Mouse (Mus musculus) heart, adult 9 months (tissue): Measurements from ENCODE around the gene Degs1.
A peak's percentile ranks its signal among the peaks of the same experiment; 100 is the strongest.

Experiments
- DNase-seq, 2 experiments: peaks; one replicate each; pipeline ENCODE4 v3.0.0; 2022; ENCODE audit warnings: low spot score in 2 of 2

Gene Degs1

DNA sequence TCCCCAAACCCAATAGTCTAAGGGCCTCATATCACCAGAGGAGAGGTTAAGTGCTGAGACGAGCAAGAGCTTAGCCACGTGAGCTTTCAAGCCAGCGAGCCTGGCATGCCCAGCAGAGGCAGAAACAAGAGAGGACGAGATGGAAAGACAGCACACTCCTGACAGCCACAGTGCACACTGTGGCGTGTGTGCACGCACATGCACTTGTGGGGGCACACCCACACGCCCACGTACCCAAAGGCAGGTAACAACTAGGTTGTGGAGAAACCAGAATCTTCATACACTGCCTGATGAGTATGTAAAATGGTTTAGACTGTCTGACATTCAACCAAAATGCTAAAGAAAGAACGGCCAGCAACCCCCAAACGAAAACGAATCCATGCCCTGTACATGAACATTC is 2.0 kb downstream of the Degs1 start:
- DNase-seq = no peak

DNA sequence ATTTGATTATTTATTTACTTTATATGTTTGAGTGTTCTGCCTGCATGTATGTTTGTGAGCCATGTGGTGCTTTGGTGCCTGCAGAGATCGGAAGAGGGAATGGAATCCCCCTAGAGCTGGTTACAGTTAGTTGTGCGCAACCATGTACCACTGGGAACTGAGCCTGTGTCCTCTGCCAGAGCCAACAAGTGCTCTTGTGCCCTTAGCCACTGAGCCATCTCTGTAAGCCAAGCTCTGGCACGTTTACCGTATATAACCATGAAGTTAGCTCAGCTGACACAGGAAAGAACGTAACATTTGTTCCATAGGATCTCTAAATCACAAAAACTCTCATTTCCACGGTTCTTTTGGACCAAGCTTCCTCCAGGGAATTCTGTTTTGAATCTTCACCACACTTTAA is 2.6 kb downstream of the Degs1 start:
- DNase-seq = peak in 1 of 2 experiments; percentile 7

DNA sequence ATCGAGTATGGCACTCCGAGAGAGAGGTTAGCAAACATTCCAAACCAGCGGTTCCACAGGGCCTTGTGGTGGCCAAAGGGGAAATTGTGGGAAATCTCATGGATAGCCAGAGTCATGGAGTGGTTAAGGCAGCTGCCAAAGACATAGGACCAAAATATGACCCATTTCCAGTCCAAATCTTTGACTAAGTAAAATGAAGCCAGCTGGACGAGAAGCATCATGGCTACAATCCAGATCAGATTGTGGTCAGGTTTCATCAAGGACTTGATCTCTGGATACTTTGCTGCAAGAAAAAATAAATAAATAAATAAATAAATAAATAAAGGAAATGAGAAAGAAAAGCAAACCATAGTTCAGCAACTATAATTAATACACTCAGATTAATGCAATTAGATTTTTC is 3.2 kb downstream of the Degs1 start:
- DNase-seq = no peak

DNA sequence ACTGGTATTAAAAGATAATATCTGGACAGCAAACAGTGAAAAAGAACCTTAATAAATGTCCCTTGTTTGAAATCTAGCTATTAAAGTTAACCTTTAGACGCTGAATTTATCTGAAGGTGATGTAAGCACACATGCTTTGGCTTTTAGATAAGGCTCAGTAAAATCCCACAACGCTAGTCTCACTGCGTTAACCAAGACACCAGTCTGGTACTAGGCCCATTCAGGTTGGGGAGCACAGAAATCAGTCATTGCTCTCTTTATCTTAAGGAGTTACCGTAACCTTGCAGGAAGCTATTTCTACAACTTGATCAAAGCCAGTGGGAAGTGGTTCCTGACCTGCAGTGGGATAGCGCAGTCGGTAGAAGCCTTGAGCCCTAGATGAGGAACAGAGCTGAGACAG is 7.5 kb downstream of the Degs1 start:
- DNase-seq = no peak

DNA sequence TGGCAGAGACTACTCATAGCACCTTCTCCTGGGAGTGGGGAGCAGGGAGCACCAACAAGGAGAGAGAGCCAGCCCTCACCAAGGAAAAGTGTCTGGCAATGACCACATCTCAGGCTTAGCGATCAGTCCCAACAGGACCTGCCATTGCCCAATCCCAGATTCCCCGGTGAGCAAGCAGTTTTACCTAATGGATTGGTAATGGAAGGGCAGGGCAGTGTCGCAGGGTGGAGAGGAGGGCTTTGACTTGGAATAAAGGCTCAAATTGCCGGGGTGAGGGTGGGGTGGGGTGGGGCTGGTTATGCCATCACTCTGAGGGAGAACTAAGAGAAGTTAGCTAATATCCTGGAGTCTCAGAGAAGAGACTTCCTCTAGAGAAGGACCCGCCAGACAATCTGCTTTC is 11.0 kb downstream of the Degs1 start:
- DNase-seq = no peak

DNA sequence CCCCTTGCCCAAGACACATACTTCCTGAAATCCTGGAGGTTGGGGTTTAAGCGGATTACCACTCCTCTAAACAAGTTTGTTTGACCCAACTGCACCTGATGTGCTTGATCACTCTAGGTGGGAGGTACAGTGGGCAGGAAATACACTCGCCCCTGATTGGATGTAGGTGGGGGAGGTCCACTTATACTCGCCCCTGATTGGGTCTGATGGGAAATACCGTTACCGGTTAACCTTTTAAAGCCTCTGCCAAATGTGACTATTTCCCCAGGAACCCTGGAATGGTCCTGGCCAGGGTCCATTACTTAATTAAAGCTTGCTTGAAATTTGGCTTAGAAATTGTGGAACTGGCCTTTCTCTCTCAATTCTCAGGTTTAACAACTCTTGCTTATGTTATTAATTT is 11.5 kb downstream of the Degs1 start:
- DNase-seq = no peak

DNA sequence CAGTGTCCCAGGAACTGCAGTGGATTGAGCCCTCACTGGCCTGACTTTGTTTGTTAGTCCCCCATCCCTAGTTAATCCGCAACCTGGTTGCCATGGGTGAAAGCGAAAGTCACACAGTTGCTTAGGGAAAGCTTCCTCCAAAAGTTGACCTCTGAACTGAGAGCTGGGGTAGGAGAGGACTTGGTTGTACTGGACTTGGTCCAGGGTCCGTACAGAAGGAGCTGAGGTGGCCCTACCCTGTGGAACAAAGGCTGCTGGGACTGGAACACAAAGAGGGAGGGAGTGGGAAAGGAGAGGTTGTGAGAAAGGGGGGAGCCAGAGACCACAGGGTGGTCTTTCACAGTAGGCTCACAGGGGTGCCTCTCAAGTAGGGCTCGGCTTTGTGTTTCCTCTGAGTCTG is 14.3 kb downstream of the Degs1 start:
- no peak for DNase-seq

DNA sequence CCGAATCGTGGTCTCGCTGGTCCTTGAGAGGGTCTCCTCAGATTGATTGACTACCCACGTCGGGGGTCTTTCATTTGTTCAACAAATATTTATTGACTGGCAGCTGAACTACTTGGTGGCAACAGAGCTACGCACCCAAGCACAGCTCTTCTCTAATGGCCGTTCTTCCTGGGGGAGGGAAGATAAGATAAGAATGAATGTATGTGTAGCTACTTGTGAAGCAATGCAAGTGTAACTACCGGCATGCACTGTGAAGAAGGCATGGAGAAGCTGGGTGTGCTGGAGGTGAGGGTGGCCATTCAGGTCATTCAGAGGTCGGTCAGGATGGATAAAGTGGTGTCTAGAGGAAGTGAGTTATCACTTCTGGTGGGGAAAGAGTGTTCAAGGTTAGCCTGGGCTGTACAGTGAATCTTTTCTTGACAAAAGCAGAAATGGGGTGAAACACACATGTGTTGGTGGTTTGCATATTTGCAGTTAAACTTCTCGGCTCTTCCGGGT is 16.5 kb downstream of the Degs1 start:
- DNase-seq = no peak

DNA sequence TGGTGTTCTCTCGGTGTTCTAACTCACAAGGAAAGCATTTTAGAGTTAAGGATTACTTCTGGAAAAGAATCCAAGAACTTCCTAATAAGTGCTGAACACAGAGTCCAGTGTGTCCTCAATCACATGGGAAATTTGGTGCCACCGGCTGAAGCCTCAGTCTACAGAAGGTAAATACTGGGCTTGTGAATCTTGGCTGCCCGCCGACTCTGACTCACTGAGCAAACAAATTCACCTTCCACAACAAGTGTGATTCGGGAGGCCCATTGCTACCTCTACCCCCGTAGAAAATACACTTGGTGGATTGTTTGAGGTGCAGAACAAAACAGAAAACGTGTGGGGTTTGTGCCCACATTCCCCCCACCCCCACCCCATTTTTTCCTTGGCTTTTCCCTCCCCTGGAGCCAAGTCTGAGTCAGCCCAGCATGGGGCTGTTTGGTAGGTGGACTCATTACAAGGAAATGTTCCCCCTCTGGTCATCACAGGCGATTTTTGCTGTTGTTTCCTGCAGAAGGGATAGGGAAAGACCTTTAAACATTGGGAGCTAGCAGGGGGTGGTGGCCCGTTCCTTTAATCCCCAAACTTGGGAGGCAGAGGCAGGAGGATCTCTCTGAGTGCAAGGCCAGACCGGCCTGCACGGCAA is 26.4 kb downstream of the Degs1 start:
- peak in 1 of 2 experiments; percentile 11 for DNase-seq

DNA sequence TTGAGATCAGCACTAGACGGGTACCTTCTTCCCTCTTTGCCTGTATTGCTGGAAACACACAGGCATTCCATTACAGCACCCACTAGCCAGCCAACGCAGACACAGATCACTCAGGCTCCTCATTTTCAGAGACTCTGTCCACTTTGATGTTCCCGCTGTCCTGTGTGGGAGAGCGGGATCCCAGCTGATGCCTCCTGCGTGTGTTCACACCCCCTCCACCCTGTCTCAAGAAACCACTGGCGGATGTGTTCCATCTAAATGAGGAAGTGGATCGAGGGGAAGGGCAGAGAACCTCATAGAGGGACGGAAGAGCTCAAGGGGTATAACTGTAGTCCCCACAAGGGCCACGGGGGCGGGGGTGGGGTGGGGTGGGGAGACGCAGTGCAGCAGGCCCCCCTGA is 27.6 kb downstream of the Degs1 start:
- DNase-seq = peak; percentile 5 to 20

DNA sequence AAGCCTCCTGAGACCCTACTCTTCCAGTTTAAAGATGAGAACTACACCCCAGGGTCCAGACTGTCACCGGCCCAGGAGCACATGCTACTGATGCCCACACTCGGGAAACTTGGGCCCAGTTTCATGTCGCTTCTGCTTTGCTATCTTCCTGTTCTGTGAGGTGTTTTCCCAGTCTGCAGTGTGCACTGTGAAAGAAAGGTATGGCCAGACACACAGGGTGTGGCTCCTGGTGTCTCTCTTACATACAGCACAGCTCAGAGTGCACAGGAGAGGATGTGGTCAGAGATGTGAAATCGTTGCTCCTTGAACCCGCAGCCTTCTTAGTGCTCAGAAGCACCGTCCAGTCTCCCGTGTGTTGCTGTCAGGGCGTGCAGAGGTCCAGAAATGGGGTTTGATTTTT is 28.0 kb downstream of the Degs1 start:
- no peak for DNase-seq

DNA sequence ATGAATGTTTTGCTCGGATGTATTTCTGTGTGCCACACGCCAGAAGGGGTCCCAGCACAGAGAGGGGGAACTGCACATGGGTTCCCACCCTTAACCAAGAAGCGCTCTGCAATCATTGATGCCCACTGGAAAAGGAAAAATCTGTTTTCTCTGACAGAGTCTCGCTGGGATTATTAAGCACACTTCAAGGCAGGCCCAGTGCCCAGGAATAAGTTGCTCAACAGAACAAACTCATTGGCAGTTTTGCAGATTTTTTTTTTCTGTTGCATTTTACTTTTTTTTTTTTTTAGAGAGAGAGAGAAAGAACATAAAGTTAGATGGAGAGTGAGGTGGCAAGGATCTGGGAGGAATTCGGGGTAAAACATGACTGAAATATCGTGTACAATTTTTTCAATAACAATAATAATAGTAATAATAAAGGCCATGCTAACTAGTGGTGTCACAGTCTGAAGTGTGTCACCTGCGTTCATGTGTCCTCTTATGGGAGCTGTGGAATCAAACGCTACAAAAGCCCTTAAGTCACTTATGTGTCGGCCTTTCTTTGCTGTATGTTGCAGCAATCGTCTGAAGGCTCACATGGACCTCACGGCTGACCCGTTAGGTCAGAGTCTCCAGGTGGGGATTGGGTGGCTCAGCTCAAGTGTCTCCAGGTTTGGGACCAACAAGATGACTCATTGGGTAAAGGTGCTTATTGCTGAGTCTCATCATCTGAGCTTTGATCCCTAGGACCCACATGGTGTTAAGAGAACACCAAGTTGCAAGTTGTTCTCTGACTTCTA is 28.7 kb downstream of the Degs1 start:
- no peak for DNase-seq

DNA sequence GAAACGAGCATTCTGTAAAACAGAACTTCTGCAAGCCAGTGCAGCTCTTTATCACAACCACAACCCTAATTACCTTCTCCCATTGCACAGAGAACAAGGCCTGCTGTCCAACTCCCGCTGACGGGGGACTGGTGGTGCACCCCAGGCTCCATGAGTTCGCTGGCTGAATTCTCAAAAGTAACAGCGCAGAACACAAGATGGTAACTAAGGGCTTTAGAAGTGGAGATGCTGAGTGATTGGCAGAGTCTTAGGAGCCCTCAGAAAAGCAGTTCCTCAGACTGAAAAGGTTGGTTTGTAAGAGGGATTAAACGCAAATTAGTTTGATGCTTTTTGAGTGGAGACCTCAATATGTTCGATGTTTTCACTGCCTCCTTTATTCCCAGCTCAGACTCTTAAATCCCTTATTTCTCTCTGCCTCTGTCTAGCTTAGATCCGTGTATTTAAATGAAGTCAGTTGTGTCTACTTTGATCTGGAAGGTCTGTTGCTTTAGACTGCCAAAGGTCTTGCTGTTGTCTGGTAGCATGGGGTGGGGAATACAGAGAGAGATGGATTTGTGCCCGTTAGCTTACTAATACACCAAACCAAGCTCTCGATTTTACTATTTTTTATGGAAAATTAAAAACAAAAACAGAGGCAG is 30.0 kb downstream of the Degs1 start:
- DNase-seq = no peak

DNA sequence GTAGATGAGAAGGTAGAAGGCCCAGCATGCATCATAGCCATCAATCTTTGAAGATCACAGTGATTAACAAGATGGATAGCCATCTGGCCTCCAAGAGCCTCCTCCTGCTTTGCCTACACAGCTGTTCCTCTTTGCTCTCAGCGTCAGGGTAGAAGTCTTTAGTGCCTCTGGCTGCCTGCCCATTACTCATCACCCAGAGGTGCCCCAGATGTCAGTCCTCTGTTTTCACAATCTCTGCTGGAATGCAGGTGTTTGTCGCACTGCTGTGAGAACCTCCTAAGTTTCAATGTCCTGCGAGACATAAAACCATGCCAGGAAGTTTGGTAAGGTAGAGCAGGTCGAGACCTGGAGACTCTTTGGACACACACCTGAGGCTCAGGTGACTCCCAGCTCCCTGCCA is 31.9 kb downstream of the Degs1 start:
- no peak for DNase-seq

DNA sequence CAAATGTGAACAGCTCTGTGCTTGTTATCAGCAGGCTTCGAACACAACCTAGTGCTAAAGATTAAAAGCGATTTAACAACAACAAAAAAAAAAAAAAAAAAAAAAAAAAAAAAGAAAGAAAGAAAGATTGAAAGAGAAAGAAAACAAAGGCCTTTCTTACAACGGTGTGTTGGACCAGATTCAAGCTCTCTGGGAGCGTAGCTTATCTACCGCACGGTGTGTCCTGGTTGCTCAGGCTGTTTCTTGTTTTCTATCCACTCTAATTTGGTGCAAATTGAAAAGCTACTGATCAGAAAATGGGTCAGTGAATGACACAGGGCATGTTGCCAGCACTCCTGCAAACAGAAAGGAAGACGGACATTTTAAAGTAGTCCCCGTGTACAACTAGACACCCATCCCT is 33.3 kb downstream of the Degs1 start:
- DNase-seq = no peak

DNA sequence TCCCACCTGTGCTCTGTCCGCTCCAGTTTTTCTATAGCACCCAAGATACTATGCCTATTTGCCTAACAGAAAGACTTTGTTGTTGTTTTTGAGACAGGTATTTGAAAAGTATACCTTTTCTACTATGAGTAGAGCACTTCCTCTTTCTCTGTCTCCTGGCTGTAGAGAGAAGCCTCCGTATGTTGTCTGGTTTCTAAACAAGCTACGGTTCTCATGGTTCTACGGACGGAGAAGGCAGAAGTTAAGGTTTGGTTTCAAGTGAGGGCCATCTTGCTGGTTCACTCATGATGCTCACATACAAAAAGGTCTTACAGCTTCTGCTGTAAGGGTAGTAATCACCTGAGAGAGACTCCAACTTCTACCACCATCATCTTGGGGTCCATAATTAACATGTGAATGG is 37.6 kb downstream of the Degs1 start:
- no peak for DNase-seq

DNA sequence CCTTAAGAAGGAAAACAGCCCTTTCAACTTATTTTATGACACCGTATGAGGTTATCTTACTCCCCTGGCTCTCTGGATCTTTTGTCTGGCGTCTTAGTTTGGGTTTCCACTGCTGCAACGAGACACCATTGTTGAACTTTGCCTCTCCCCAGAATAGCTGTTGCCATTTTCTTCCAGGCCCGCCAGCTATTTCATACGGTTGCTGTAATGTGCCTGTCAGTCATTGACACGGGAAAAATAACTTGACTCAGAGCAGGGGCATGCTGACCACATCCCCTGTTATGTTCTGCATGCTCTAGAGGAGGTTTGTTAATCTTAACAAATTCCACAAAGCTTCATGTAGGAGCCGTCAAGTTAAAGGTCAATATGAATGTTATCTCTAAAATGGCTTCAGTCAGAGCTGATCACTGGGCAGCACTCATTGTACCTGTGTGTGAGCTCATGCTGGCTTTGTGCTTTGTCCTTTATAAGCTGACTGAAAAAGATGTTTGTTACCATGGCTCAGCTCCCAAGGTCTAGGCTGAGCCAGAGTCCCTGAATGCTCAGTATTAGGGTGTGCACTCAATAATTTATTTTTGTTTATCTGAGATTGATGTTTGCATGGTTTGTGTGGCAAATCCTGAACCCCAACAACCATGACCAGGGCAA is 44.4 kb downstream of the Degs1 start:
- no peak for DNase-seq

DNA sequence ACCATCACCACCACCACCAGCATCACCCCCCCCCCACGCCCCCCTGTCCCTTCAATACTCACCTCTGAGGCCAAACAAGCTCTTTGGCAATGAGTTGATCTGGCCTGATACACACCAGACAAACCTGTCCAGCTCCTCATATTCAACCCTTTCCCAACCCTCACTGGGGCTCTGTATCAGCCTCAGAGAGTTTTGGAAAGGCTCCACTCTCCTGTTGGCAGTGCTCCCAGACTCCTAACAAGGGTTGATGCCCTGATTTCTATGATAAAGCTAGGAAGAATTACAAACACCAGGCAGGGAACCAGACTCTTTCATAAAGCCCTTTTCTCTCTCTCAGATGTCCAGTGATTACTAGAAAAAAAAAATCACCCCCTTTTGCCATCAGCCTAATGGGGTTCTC is 45.2 kb downstream of the Degs1 start:
- DNase-seq = no peak

DNA sequence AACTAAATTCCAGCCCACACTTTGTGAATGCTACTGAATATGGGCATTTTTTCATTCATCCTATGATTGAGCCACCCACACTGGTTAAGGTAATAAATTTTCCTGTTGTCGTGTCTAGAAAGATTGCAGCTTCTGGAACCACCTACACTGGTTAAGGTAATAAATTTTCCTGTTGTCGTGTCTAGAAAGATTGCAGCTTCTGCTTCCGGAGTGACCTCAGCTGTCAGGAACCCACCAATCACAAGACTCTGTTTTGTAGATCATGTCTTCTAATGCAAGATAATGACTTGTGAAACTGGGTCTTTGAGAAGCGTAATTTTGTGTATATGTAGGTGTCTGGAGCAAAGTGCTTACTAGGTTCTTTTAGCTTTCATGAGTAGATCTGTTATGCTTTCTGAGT is 47.4 kb downstream of the Degs1 start:
- DNase-seq = no peak

DNA sequence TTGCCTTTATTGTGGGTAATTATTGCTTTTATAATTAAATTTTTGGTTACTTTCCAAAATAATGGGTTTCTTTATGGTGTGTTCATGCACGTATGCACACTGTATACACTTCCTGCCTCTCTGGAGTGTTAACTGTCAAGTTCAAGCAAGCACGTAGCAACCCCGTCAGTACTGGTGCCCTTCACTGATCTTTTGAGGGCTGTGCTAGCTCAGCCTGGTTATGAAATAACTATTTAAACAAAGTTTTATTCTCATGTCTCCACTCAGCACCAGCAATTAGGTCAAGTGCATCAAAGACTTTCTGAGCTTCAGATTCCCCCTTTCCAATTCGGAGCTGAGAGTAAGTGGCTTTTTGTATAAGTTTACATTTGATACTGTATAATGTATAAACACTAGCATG is 53.2 kb downstream of the Degs1 start:
- DNase-seq = no peak

DNA sequence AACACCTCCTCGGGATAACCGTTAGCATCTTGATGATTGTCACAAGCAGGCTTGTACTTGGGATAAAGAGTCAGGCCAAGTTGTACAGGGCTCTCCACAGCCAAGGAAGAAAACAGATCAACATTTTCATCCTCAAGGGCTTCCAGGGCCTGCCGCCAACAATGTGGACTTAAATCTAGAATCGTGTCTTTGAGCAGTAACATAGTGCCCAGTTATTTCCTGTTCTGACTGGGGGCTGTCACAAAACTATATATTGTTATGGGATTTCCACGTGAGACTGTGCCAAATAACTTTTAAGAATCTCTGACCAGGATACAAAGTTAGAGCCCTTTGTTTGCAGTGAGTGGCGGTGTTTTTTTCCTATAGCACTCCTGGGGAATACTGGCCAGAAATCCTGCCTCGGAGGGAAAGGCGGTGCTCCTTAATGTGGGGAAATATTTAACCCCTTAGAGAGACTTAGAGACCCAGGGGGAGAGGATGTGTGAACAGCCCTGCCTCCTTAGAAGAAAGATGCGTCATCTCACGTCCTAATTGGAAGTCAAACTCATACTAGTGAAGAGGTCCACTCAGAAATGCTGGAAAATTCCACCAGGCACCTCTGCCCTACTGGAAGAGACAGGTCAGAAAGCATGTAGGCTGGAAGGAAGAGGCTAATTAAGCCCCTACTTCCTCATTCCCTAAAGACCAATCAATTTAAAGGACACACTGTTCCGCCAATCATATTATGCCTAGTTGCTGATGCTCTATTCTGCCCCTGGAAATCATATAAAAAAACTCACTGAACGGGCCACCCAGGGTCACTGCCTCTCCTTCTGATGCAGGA is 55.3 kb downstream of the Degs1 start:
- DNase-seq = peak; percentile 7 to 37

DNA sequence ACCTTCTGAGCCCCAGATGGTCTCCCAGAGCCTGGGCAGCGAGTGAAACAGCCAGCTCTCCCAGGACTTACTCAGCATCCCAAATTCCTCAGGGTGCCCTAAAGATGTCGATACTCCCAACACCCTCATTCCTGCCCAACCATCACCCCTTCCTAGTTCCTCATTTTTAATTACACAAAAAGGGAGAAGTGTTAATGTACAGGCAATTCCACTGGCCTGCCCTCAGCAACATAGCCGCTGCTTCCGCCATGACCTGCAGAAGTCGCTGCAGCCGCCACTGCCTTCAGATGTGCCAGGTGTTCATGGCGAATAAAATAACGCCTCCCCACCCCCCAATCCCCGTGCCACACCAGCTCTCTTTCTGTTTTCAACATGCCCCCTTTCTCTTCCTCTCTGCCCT is 56.3 kb downstream of the Degs1 start:
- no peak for DNase-seq
